Mouse (Mus musculus): ENCODE measurements around the gene Rasgef1b. TPM values are rescaled to one million over a fixed set of nuclear protein-coding genes. Genes with fewer than 3 reads are reported as not detected.

The Rasgef1b gene
- polyA plus RNA-seq, 1 experiment from 2014 or later: 33.9 TPM

DNA sequence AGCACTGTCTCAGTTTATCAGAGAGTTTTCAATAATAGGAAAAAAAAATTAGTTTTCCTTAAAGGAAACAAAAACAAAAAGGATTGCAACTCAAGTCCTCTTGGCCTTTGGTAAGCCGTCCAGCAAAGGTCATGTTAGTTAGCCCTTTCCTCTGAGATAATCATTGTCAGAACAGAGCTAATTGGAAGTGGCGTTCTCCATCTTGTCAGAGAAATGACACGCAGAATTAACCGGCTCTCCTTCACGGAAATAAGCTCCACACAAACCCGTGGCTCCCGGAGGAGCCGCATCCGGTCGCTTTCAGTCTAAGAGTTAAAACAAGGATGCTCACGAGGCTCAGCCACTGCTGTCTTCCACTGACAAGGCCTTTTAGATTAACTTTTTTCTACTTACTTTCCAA, 217.8 kb downstream of the Rasgef1b start:
- no peak overlapping the region for H3K4me3 ChIP-seq (ENCODE audit: low read depth, low read length)
- no peak overlapping the region for H3K27ac ChIP-seq (ENCODE audit: low read length)
- no peaks in the 10 kb centered on the region for H3K27me3 ChIP-seq (replicated peaks; ENCODE audit: insufficient read depth, low read length)
- TF ChIP-seq EP300 (IDR thresholded peaks at IDR 0.05): no peak
- no peak for TF ChIP-seq CTCF (IDR thresholded peaks at IDR 0.05)
- H3K36me3 ChIP-seq (ENCODE audit: insufficient read depth, low read length): no peaks in the 10 kb centered on the region
- H3K4me1 ChIP-seq (ENCODE audit: insufficient read depth, low read depth, low read length): no peaks in the 10 kb centered on the region
- no peak overlapping the region for H3K4me2 ChIP-seq (replicated peaks; ENCODE audit: low read depth, low read length)
- WGBS: 83% methylated on average over 11 of the region's 11 CpGs
- no peaks in the 10 kb centered on the region for H3K9me3 ChIP-seq (ENCODE audit: low read length)
- ATAC-seq: no peak
- no peak overlapping the region for H3K9ac ChIP-seq (replicated peaks; ENCODE audit: low read depth)
- no peak for DNase-seq (ENCODE audit: low spot score)

DNA sequence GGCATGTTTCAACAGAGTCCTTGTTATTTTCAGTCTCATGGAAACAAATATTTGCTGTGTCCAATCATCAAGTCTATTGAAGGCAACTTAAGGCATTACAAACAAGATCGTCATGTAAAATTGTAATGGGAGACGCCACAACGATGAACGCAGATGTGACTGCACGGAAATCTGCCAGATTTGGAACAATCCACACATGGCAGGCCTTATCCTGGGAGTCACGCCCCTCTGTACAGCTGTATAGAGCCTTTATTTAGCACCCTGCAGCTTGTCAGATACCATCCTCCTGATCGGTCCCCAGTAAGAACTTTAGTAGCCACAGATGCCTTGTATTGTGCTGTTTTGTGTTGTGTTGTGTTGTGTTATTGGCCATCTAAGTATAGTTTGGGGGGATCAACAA, 222.8 kb downstream of the Rasgef1b start:
- Histone ChIP-seq H3K27me3 (replicated peaks; ENCODE audit: insufficient read depth, low read length) (no peaks in the 10 kb centered on the region), H3K27ac (ENCODE audit: low read length) (no peak overlapping the region), H3K4me1 (ENCODE audit: insufficient read depth, low read depth, low read length) (no peaks in the 10 kb centered on the region), H3K4me2 (replicated peaks; ENCODE audit: low read depth, low read length) (no peak overlapping the region), H3K4me3 (ENCODE audit: low read depth, low read length) (no peak overlapping the region), H3K9me3 (ENCODE audit: low read length) (no peaks in the 10 kb centered on the region), H3K9ac (replicated peaks; ENCODE audit: low read depth) (no peak overlapping the region), H3K36me3 (ENCODE audit: insufficient read depth, low read length) (no peaks in the 10 kb centered on the region)
- WGBS: 79% methylated on average over 7 of the region's 7 CpGs
- DNase-seq (ENCODE audit: low spot score) (no peak), ATAC-seq (no peak)
- no peak for TF ChIP-seq CTCF (IDR thresholded peaks at IDR 0.05)
- TF ChIP-seq EP300 (IDR thresholded peaks at IDR 0.05): no peak

DNA sequence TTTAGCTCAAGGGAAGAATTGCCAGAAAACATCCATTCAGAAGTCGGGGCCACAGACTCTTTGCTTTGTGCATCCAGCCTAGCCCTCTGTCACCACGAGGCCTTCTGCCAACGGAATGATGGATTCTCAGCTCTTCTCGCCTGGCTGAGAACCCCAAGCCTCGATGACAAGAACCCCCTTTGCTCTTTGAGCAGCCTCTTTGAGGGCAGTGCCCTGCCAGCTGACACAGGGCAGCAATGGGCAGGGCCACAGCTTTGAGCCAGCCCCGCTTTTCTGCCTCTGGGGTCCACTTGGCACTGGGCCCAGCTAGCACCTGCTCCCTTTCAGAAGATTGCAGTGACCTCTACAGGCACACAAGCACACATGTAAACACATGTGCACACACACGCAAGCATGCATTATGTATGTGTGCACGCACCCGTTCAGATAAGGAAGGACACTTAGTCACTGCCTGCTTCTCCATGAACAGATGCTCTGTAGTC, 224.5 kb downstream of the Rasgef1b start:
- H3K9me3 ChIP-seq (ENCODE audit: low read length): no peaks in the 10 kb centered on the region
- H3K9ac ChIP-seq (replicated peaks; ENCODE audit: low read depth): no peak overlapping the region
- H3K36me3 ChIP-seq (ENCODE audit: insufficient read depth, low read length): no peaks in the 10 kb centered on the region
- no peak for ATAC-seq
- 54% methylated on average over 9 of the region's 9 CpGs for WGBS
- H3K27me3 ChIP-seq (replicated peaks; ENCODE audit: insufficient read depth, low read length): no peaks in the 10 kb centered on the region
- no peak overlapping the region for H3K27ac ChIP-seq (ENCODE audit: low read length)
- no peak overlapping the region for H3K4me2 ChIP-seq (replicated peaks; ENCODE audit: low read depth, low read length)
- DNase-seq (ENCODE audit: low spot score): no peak
- no peaks in the 10 kb centered on the region for H3K4me1 ChIP-seq (ENCODE audit: insufficient read depth, low read depth, low read length)
- peak; percentile 33; the same call in 1 of the 2 replicates for TF ChIP-seq CTCF (IDR thresholded peaks at IDR 0.05)
- no peak for TF ChIP-seq EP300 (IDR thresholded peaks at IDR 0.05)
- H3K4me3 ChIP-seq (ENCODE audit: low read depth, low read length): no peak overlapping the region

DNA sequence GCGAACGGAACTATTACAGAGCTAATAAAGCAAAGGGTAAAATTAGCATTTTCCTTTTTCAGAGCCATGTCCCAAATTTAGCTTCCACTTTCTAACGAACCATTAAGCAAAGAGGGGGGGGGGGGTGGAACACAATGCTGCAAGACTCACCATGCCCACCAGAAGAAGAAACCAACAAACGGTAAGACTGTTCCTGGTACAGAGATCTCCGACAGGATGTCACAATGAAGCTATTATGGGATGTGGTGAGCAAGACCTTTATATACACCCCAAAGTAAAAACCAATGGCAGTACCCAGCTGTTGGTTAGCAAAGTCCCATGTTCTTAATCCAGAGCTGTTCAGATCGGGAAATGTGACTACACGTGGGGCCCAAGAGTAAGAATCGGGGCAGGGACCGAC, 226.2 kb downstream of the Rasgef1b start:
- H3K4me2 ChIP-seq (replicated peaks; ENCODE audit: low read depth, low read length): no peak overlapping the region
- H3K36me3 ChIP-seq (ENCODE audit: insufficient read depth, low read length): no peaks in the 10 kb centered on the region
- no peaks in the 10 kb centered on the region for H3K27me3 ChIP-seq (replicated peaks; ENCODE audit: insufficient read depth, low read length)
- H3K27ac ChIP-seq (ENCODE audit: low read length): no peak overlapping the region
- no peak for DNase-seq (ENCODE audit: low spot score)
- no peak for ATAC-seq
- H3K9me3 ChIP-seq (ENCODE audit: low read length): no peaks in the 10 kb centered on the region
- WGBS: 83% methylated on average over 9 of the region's 9 CpGs
- TF ChIP-seq CTCF (IDR thresholded peaks at IDR 0.05) (no peak), EP300 (IDR thresholded peaks at IDR 0.05) (no peak)
- no peaks in the 10 kb centered on the region for H3K4me1 ChIP-seq (ENCODE audit: insufficient read depth, low read depth, low read length)
- H3K4me3 ChIP-seq (ENCODE audit: low read depth, low read length): no peak overlapping the region
- H3K9ac ChIP-seq (replicated peaks; ENCODE audit: low read depth): no peak overlapping the region

DNA sequence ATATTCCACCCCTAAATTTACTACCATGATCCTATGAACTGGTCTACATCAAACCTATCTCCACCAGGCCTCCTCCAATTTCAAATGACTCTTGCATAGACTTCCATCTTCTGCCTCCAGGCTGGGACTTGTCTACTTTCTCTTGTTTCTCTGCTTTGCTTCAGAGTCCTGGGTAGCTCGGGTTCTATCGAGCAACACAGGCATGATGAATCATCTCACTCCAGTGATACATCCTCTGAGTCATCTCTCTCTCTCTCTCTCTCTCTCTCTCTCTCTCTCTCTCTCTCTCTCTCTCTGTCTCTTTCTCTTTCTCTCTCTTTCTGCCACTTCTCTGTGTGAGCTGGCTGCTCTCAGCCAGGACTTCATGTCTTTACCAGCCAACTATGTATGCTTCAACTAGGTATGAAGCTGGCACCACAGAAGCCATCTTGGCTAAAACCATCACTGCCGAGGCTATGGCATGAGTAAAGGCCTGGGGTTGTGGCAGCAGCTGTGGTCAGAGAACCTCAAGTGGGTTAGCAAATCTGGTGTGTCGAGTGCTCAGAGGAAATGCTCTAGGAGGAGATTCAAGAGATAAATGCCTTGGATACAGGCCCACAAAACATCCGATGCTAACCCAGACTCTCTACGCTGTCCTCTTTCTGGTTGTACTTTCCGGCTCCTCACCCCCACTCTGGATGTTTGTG, 229.3 kb downstream of the Rasgef1b start:
- Histone ChIP-seq H3K9me3 (ENCODE audit: low read length) (no peaks in the 10 kb centered on the region), H3K4me2 (replicated peaks; ENCODE audit: low read depth, low read length) (no peak overlapping the region), H3K4me3 (ENCODE audit: low read depth, low read length) (no peak overlapping the region), H3K27ac (ENCODE audit: low read length) (no peak overlapping the region), H3K9ac (replicated peaks; ENCODE audit: low read depth) (no peak overlapping the region), H3K4me1 (ENCODE audit: insufficient read depth, low read depth, low read length) (peaks cover 4% of the 10 kb centered on the region; the same call in 1 of the 2 replicates), H3K36me3 (ENCODE audit: insufficient read depth, low read length) (no peaks in the 10 kb centered on the region), H3K27me3 (replicated peaks; ENCODE audit: insufficient read depth, low read length) (no peaks in the 10 kb centered on the region)
- 41% methylated on average over 7 of the region's 7 CpGs for WGBS
- ATAC-seq (peak; percentile 48), DNase-seq (ENCODE audit: low spot score) (peak; percentile 36)
- TF ChIP-seq EP300 (IDR thresholded peaks at IDR 0.05) (no peak), CTCF (IDR thresholded peaks at IDR 0.05) (no peak)

DNA sequence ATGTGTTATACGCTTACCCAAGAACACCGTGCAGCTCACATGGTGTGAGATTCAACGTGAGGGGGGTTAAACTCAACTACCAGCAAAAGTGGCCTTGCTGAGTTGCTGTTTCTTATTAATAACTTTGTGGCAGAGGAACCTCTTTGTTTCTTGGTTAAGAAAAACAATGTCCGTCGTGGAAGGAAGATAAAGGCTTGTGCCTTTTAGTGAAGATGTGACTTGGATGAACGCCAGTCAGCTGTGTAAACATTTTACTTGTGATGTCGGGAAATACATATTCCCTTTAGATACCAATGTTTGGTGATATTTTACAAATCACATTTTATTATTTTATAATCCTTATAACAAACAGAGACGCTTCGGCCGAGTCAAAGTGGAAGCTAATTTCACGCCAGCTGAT, 231.0 kb downstream of the Rasgef1b start:
- no peak overlapping the region for H3K4me3 ChIP-seq (ENCODE audit: low read depth, low read length)
- TF ChIP-seq EP300 (IDR thresholded peaks at IDR 0.05) (0 out of 2 replicates have a peak, but pooled peaks have one; percentile 12), CTCF (IDR thresholded peaks at IDR 0.05) (no peak)
- H3K36me3 ChIP-seq (ENCODE audit: insufficient read depth, low read length): no peaks in the 10 kb centered on the region
- no peak overlapping the region for H3K9ac ChIP-seq (replicated peaks; ENCODE audit: low read depth)
- peaks cover 4% of the 10 kb centered on the region; the same call in 1 of the 2 replicates for H3K4me1 ChIP-seq (ENCODE audit: insufficient read depth, low read depth, low read length)
- WGBS: 31% methylated on average over 11 of the region's 11 CpGs
- H3K4me2 ChIP-seq (replicated peaks; ENCODE audit: low read depth, low read length): 0 out of 2 replicates have a peak overlapping the region, but pooled peaks have one; percentile 3
- H3K9me3 ChIP-seq (ENCODE audit: low read length): no peaks in the 10 kb centered on the region
- ATAC-seq (0 out of 2 replicates have a peak, but pooled peaks have one; percentile 18), DNase-seq (ENCODE audit: low spot score) (peak; percentile 61)
- H3K27me3 ChIP-seq (replicated peaks; ENCODE audit: insufficient read depth, low read length): no peaks in the 10 kb centered on the region
- 0 out of 2 replicates have a peak overlapping the region, but pooled peaks have one; percentile 47 for H3K27ac ChIP-seq (ENCODE audit: low read length)

Data from lung, postnatal 0 days (tissue).